Mouse (Mus musculus) MN1 (cell line): ENCODE measurements around the gene Pfpl.

ENCODE experiments used
- DNase-seq: peaks from one replicate; pipeline ENCODE4 v3.0.0-alpha.2; 2016; ENCODE audit warnings: low spot score

The Pfpl gene

DNA sequence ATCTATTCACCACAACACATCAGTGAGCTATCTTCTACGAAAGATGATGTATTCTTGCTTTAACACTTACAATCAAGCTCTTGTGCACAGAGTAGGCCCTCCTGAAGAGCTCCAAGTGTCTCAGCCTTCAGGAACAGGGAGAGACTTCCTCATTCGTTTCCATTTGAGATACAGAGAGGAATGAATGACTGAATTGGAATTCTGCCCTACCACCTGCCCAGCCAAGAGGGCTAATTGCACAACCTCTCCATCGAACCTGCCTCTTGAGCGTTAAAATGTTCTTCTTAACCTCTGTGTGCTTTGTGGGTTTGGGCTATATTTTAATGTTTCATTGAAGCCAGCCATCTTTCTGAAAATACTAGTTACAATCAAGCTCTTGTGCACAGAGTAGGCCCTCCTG, 37.0 kb downstream of the Pfpl start:
- no peak for DNase-seq

DNA sequence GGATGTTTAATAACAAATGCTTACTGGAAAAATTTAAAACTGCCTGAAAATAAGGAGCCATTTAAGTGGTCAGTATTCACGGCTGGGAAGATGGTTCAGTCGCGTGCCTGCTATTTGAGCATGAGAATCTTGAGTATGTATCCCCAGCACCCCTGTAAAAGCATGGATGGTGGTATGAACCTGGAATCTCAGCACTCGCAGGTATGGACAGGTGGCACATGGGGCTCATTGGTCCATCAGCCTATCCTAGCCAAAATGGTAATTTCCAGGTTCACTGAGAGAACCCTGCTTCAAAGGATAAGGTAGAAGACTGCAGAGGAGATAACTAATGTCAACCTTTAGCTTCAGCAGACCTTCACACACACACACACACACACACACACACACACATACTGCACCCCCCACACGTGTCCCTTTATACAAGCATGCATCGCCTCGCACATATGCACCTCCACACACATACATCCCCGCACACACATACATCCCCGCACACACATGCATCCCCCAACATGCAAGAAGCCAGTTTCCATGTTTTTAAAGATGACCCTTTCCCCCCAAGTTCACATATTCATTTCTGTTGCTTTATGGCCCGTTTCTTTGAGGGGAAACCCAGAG, 37.9 kb downstream of the Pfpl start:
- no peak for DNase-seq

DNA sequence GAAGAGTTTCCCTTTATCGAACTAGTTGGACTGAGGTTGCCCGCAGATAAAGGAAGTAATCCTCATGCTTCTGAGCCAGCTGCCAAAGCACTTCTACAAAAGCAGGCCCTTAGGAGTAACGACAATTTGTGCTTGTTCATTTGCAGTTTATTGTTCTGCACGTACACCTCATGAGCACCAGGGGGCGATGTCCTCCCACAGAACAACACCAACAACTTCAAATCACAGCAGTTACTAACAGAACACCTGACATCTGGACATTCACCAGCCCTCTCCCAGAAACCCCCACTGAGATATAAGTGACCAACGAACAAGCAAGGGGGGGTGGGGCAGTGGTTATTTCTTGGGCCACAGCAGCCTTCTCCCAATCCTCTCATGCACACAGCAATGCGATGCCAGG, 38.5 kb downstream of the Pfpl start:
- peak; percentile 68 for DNase-seq

DNA sequence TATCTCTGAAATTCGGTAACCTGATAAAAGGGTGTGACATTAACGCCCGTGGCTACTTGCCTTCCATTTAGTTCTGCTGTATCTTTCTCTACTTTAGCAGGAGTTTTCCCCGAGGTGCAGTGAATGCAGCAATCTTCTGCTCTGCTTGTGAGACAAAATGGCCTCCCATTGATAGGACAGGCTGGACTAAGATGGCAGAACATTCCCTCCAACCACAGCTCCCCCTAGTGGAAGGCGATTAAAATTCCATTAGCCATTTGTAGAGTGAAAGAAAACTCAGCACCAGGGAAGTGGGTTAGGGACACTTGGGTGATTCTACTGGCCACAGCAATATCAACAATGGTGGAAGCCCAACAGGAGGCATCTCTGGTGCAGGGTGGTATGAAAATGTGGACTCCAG, 39.7 kb downstream of the Pfpl start:
- peak; percentile 59 for DNase-seq

DNA sequence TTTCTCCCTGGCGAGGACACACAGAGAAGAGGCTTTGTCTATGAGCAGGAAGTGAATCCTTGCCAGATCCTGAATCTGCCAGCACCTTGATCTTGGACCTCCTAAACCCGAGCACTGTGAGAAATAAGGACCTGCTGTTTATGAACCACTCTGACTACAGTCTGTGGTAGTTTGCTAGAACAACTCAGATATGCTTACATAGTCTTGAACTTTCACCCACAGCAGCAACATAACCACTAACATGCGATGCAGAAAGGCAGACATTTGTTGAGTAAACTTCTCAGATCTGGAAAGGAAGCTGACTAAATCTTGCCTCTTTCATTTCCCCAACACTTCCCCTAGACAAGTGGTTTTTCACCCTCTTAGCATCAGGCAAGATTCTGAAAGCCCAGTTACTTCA, 44.2 kb downstream of the Pfpl start:
- DNase-seq: no peak

DNA sequence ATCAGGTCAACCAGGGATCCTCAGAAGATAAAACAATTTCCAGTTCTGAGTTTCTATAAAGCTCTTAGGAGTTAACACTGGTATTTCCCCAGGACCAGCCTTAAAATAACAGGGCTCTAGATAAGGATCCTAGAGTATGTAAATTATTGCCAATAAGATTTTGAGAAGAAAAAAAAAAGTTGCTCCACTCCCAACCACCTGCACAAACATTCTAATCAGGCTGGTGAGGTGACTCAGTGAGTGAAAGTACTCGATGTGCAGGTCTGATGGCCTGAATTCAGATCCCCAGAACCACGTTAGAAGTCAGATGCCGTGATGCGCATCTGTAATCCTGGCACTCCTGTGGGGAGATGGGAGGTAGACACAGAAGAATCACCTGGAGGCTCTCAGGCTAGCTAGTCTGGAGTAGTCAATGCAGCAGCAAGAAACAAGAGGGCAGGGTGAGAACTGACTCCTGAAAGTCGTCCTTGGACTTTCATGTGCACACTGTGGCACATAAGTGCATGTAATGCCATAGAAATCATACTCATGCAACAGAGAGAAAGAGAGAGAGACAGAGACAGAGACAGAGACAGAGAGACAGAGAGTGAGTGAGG, 44.8 kb downstream of the Pfpl start:
- no peak for DNase-seq

DNA sequence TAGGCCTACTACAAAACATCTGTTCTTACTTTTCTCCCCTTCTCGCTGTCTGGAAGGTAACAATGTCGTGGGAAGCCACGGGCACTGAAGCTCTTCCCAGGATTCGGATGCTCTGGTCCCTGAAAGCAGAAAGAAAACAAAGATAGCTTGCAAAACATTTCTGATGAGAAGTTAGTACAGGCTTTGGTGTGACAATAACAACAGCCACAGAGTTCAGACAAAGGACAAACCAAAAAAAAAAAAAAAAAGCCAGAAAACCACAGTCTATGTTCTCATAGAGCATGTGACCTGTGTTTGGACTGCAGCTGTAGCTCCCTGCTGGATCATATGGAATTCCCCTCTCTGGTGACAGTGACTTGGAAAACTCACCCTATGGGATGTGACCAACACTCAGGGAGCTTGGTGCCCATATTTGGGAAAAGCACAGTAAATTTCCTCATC, 45.5 kb downstream of the Pfpl start:
- DNase-seq: no peak

DNA sequence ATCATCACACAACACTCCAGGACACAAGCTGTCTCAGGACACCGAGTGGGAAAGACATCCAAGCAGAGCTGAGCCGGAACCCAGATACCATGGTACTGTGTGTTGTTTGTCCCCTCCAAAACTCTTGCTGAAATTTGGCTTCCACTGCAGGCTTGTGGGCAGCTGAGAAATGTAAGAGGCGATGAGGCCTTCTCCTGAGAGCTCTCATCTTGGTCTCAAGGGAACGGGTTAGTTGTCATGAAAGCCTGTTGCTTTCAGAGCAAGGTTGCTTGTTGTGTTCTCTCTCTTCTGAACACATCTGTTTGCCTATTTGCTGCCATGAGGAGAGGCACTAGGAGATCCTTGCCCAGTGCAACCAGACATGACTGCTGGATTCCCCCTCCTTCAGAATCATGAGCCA, 46.2 kb downstream of the Pfpl start:
- DNase-seq: no peak

DNA sequence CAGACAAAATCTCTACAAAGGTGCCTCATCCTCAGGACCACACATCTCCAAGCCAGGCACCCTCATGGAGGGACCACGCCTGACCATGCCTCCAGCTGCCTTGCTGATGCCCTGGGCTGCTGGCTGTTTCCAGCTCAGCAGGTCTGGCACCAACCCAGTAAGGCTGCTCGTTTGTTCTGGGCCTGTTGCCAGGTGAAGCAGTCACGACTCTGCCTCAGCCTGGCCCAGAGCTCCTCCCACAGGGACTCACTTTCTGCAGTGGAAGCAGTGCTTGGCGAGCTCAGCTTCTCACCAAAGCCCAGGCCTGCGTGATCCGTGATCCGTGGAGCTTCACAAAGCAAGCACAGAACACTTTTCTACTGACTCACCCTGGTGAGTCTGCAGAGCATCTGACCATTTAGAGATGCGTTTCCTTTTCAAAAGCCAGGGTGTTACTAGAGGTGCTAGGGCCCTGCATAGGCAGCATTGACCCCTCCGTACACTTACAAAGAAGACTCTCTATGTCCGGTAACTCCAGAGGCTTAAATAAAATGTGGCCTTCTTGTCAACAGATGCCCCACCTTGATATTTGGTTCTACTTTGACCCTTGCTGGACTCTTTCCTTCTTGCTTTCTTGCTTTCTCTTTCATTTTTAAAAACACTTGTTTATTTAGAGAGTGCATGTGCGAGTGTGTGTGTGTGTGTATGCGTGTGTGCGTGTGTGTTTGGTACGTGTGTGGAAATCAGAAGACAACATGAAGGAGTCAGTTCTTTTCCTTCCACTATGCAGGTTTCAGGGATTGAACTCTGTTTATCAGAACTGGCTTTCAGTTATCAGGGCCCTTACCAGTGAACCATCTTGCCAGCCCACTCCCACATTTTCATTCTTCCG, 47.9 kb downstream of the Pfpl start:
- DNase-seq: peak; percentile 92

DNA sequence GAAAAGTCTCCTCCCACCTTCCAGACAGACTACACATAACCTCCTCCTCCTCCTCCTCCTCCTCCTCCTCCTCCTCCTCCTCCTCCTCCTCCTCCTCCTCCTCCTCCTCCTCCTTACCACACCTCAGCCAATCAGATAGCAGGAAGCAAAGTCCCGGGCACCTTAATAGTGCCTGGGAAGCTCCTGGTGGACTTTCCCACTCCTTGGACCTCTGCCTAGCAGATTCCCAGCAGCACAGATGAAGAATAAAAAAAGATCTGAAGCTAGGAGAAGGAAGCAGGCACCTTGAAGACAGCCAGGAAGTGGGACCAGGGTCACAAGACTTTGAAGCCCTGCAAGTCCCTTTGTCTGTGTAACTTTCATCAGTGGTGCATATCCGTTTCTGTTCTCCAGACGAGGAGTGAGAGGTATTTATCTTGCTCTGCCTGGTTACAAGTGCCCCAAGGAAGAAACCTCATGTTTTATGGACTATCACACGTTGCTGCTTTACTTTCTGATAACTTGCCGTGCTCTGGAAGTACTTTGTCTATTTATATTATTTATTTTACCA, 49.1 kb downstream of the Pfpl start:
- no peak for DNase-seq

DNA sequence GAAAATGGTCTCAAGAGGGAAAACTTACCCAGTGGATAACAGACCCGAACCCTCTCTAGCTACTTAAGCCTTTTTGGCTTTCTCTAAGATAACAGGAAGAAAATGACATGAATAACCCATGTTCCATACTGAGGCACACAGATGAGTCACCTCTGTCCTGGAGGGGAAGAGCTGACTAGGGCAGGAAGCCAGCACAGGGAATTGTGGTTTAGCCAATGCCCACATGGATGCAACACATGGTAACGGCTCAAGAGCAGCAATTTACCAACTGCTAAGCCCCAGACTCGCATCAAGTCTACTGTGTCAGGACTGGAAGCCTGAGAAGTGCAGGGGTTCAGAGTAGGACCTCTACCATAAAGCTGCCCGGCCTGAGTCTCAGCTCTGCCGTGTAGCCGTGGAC, 50.7 kb downstream of the Pfpl start:
- DNase-seq: peak; percentile 50
